Mouse (Mus musculus) G1E (cell line): ENCODE data around the gene Adcy9.

ENCODE experiments used
- CTCF ChIP-seq: IDR thresholded peaks from 2 replicates; pipeline ENCODE4 v1.5.1; 2012; ENCODE audit warnings: low read depth, low read length, inconsistent platforms, mixed read lengths
- GATA1 ChIP-seq: IDR thresholded peaks from 2 replicates; pipeline ENCODE4 v1.6.1; 2012; ENCODE audit warnings: borderline replicate concordance, low read length, inconsistent platforms, mixed read lengths
- TAL1 ChIP-seq: conservative IDR thresholded peaks from 2 replicates; pipeline ENCODE4 v1.6.1; 2012; ENCODE audit warnings: low read depth, low read length, inconsistent platforms, mixed read lengths

GRCm38 (mm10) chr16:4457927-4458326 is 37.6 kb upstream of the Adcy9 start:
- TF ChIP-seq CTCF (no peak), GATA1 (no peak), TAL1 (no peak)
